Mouse (Mus musculus) ES-Bruce4 (cell line): ENCODE data around the gene Arhgap8. TPM values are rescaled to one million over a fixed set of nuclear protein-coding genes. Genes with fewer than 3 reads are reported as not detected.

Experiments
- H3K27ac ChIP-seq: 2 replicates; pipeline ENCODE4 v1.5.1; 2012; ENCODE audit warnings: low read length, inconsistent platforms; ENCODE audit not compliant: insufficient read depth
- H3K27me3 ChIP-seq: 2 replicates; pipeline ENCODE4 v1.6.1; 2012; ENCODE audit warnings: mild to moderate bottlenecking, low read length, inconsistent platforms; ENCODE audit not compliant: control insufficient read depth, poor library complexity, insufficient read depth, severe bottlenecking
- H3K36me3 ChIP-seq: 2 replicates; pipeline ENCODE4 v1.6.1; 2012; ENCODE audit warnings: inconsistent platforms, mild to moderate bottlenecking, low read length, moderate library complexity; ENCODE audit not compliant: control insufficient read depth, poor library complexity, insufficient read depth, severe bottlenecking
- H3K4me1 ChIP-seq: one replicate; pipeline ENCODE4 v1.8.1; 2011; ENCODE audit warnings: low read length; ENCODE audit not compliant: control insufficient read depth, insufficient read depth
- H3K4me3 ChIP-seq: 2 replicates; pipeline ENCODE4 v1.5.1; 2011; ENCODE audit warnings: low read depth, mild to moderate bottlenecking, low read length
- H3K9ac ChIP-seq: 2 replicates; pipeline ENCODE4 v1.6.1; 2012; ENCODE audit warnings: low read depth, mild to moderate bottlenecking, inconsistent platforms; ENCODE audit not compliant: poor library complexity, severe bottlenecking
- H3K9me3 ChIP-seq: replicated peaks from 2 replicates; pipeline ENCODE4 v1.6.1; 2012; ENCODE audit warnings: mild to moderate bottlenecking, low read length, inconsistent platforms; ENCODE audit not compliant: control insufficient read depth, poor library complexity, insufficient read depth, severe bottlenecking
- CTCF ChIP-seq: IDR thresholded peaks from one replicate; pipeline ENCODE4 v1.8.1; 2011; ENCODE audit warnings: low read depth, low read length
- EP300 ChIP-seq: IDR thresholded peaks from 2 replicates; pipeline ENCODE4 v1.6.1; 2011; ENCODE audit warnings: low read depth, low read length; ENCODE audit not compliant: insufficient read depth
- POLR2A ChIP-seq: IDR thresholded peaks from one replicate; pipeline ENCODE4 v1.8.1; 2011; ENCODE audit warnings: low read length; ENCODE audit not compliant: insufficient read depth
- polyA plus RNA-seq: library from polyadenylated mRNA; stranded (reverse); fragments of >200 nt; gene quantifications from 2 replicates; pipeline ENCODE4 v1.2.4, GENCODE M21; 2011; ENCODE audit warnings: low read depth; ENCODE audit not compliant: missing spikeins, insufficient read depth, insufficient read length

Arhgap8 gene
- polyA plus RNA-seq, 1 experiment, result 41.1 TPM

DNA sequence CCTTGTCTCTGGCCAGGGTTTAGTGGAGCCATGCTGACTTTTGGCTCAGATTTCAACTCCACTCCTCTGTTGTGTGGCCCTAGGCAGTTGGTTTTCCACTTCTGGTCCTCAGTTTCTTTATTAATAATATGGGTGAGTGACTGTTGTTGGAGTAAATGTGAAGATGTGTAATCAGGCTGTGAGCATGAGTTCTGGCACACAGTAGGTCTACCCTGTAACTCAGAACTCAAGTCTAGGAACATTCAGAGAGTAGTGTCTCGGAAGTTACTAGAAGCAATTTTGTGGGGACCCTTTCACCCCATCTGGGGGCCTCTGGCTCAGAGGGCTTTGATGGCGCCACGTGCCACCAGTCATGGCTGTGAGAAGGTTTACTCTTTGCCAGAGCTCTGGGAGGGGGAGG lies 37.6 kb upstream of the Arhgap8 start:
- Histone ChIP-seq H3K36me3 (no peaks in the 10 kb centered on the region), H3K27ac (no peak overlapping the region), H3K27me3 (no peaks in the 10 kb centered on the region), H3K4me1 (peaks cover 3% of the 10 kb centered on the region), H3K9me3 (no peaks in the 10 kb centered on the region), H3K4me3 (peak overlapping the region; percentile 76; the same call in 1 of the 2 replicates), H3K9ac (0 out of 2 replicates have a peak overlapping the region, but pooled peaks have one; percentile 89)
- TF ChIP-seq POLR2A, result no peak
- TF ChIP-seq CTCF, result no peak

DNA sequence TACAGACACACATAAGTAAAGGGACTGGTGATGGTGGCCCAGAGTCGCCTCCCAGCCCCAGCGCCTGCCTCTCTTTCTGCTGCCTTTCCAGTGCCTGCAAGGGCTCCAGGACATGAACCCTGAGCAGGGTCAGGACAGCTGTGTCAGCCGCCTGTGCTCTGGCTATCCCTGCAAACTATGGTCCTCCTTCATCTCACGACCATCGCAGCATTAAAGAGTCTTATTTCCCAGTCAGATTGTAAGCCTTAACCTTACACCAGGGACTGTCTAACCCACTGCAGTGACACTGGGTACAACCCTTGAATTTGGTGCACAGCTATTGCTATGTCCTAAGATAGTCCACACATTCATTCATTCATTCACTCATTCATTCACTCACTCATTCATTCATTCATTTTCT lies 37.0 kb upstream of the Arhgap8 start:
- Histone ChIP-seq H3K36me3 (no peaks in the 10 kb centered on the region), H3K9me3 (no peaks in the 10 kb centered on the region), H3K4me3 (no peak overlapping the region), H3K27ac (no peak overlapping the region), H3K9ac (no peak overlapping the region), H3K27me3 (no peaks in the 10 kb centered on the region), H3K4me1 (peaks cover 5% of the 10 kb centered on the region)
- TF ChIP-seq POLR2A (no peak), CTCF (no peak), EP300 (no peak)

DNA sequence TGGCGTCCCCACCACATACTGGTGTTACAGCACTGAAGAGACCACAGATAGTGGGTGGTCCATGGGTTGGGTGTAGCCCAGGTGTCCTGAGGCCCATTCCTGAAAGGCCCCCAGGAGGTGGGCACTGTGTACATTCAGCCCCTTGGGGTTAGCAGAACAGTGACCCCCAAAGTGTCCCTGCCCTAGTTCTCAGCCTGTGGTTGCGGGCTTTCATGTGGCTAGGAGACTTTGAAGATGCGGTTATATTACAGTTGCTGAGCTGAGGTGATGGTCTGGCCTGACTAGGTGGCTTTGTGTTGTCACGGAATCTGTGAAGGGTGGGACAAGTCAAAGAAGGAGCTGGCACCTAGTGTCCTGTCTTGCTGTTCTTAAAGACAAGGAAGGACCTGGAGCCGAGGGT lies 35.3 kb upstream of the Arhgap8 start:
- no peak overlapping the region for H3K9ac ChIP-seq
- H3K4me1 ChIP-seq, result peaks cover 5% of the 10 kb centered on the region
- no peak overlapping the region for H3K4me3 ChIP-seq
- no peak overlapping the region for H3K27ac ChIP-seq
- TF ChIP-seq POLR2A (no peak), EP300 (no peak), CTCF (no peak)
- peaks cover 4% of the 10 kb centered on the region; the same call in 1 of the 2 replicates for H3K36me3 ChIP-seq
- no peaks in the 10 kb centered on the region for H3K27me3 ChIP-seq
- H3K9me3 ChIP-seq, result no peaks in the 10 kb centered on the region

DNA sequence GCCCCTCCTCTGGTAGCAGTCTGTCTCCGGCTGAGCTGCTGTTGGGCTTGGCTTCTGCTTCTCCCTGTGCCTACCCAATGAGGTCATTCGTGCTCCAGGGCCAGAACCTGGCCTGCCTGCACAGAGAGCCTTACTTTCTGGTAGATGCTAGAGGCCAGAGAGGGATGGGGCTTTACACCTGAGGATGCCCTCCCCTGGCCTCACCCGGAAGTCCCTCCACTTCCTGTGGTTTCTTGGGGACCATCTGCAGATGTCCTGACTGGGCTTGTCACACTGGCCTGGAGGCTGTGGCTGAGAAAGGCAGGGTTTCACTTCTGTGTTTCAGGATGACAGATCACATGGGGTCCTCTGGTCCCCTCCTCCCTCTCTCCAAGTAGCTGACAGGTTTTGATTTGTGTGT lies 34.4 kb upstream of the Arhgap8 start:
- H3K4me1 ChIP-seq, result peaks cover 5% of the 10 kb centered on the region
- no peak overlapping the region for H3K27ac ChIP-seq
- no peak overlapping the region for H3K9ac ChIP-seq
- no peak for TF ChIP-seq EP300
- no peak for TF ChIP-seq CTCF
- TF ChIP-seq POLR2A, result no peak
- H3K27me3 ChIP-seq, result no peaks in the 10 kb centered on the region
- no peaks in the 10 kb centered on the region for H3K9me3 ChIP-seq
- peaks cover 4% of the 10 kb centered on the region; the same call in 1 of the 2 replicates for H3K36me3 ChIP-seq
- H3K4me3 ChIP-seq, result no peak overlapping the region

DNA sequence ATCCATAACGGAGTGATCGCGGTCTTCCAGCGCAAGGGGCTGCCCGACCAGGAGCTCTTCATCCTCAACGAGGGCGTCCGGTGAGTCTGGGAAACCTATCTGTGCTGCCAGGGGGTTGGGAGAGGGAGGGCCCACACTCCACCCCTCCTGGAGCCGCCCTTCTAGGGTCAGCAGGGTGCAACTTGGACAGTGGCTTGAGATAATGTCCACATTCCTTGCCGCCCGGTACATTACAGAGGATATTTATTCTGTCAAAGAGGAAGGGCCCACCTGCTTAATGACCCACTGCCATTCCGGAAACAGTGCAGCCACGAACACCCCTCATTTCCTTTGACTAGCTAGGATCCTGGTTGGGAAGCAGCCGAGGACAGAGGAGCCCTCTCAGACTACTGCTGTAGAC lies 31.9 kb upstream of the Arhgap8 start:
- H3K4me1 ChIP-seq, result peaks cover 5% of the 10 kb centered on the region
- H3K27me3 ChIP-seq, result no peaks in the 10 kb centered on the region
- no peak overlapping the region for H3K4me3 ChIP-seq
- H3K9ac ChIP-seq, result no peak overlapping the region
- TF ChIP-seq EP300, result no peak
- no peak for TF ChIP-seq CTCF
- TF ChIP-seq POLR2A, result no peak
- no peaks in the 10 kb centered on the region; the same call in 1 of the 2 replicates for H3K9me3 ChIP-seq
- H3K36me3 ChIP-seq, result peaks cover 4% of the 10 kb centered on the region; the same call in 1 of the 2 replicates
- H3K27ac ChIP-seq, result no peak overlapping the region

DNA sequence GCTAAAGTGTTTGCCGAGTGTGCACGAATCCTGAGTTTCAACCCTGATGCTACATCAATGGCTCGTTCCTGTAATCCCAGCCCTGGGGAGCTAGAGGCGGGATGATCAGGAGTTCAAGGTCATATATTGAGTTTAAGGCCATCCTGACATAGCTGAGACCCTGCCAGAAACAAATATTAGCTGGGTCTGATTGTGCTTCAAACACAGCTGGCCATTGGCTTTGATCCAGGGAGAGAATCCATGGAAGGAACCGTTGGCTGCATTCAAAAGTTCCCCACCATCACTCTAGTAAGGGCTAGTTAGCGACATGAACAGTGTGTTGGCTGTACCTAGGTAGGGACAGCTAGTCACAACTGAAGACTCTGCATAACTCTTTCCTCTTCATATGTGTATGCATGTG lies 30.5 kb upstream of the Arhgap8 start:
- Histone ChIP-seq H3K27ac (no peak overlapping the region), H3K4me3 (no peak overlapping the region), H3K27me3 (no peaks in the 10 kb centered on the region), H3K4me1 (peaks cover 5% of the 10 kb centered on the region), H3K9ac (no peak overlapping the region), H3K9me3 (no peaks in the 10 kb centered on the region; the same call in 1 of the 2 replicates), H3K36me3 (peaks cover 4% of the 10 kb centered on the region; the same call in 1 of the 2 replicates)
- TF ChIP-seq POLR2A (no peak), CTCF (no peak), EP300 (no peak)
